Mouse (Mus musculus) cerebellum, adult (tissue): ENCODE measurements around the gene Cyp27b1.

Source experiments
- ATAC-seq: cut with Nextera tagmentation; 2 replicates; pipeline ENCODE4 v1.9.2; 2017; ENCODE audit warnings: mild to moderate bottlenecking, moderate library complexity, mixed read lengths; ENCODE audit not compliant: insufficient number of reproducible peaks, low FRiP score, low TSS enrichment

The Cyp27b1 gene

GRCm38 (mm10) chr10:127083292-127083914 lies 35.4 kb downstream of the Cyp27b1 start:
- ATAC-seq = no peak

- ATAC-seq = no peak
These were observed 35.9 kb downstream of the Cyp27b1 start for GRCm38 (mm10) chr10:127083915-127084306.

GRCm38 (mm10) chr10:127085052-127085451 lies 37.0 kb downstream of the Cyp27b1 start:
- no peak for ATAC-seq

GRCm38 (mm10) chr10:127085633-127086032 lies 37.6 kb downstream of the Cyp27b1 start:
- no peak for ATAC-seq

GRCm38 (mm10) chr10:127090560-127091411 lies 42.7 kb downstream of the Cyp27b1 start:
- no peak for ATAC-seq

GRCm38 (mm10) chr10:127091507-127092396 lies 43.7 kb downstream of the Cyp27b1 start:
- no peak for ATAC-seq

GRCm38 (mm10) chr10:127092742-127093141 lies 44.7 kb downstream of the Cyp27b1 start:
- no peak for ATAC-seq

GRCm38 (mm10) chr10:127094382-127094802 lies 46.3 kb downstream of the Cyp27b1 start:
- no peak for ATAC-seq

- ATAC-seq = no peak
These were observed 50.5 kb downstream of the Cyp27b1 start for GRCm38 (mm10) chr10:127098514-127098913.

- ATAC-seq = no peak
These were observed 51.1 kb downstream of the Cyp27b1 start for GRCm38 (mm10) chr10:127099191-127099590.

- ATAC-seq = no peak
These were observed 51.8 kb downstream of the Cyp27b1 start for GRCm38 (mm10) chr10:127099868-127100267.

GRCm38 (mm10) chr10:127100414-127100813 lies 52.4 kb downstream of the Cyp27b1 start:
- no peak for ATAC-seq

GRCm38 (mm10) chr10:127101151-127101550 lies 53.1 kb downstream of the Cyp27b1 start:
- ATAC-seq = no peak
